In the genomic region with DNA sequence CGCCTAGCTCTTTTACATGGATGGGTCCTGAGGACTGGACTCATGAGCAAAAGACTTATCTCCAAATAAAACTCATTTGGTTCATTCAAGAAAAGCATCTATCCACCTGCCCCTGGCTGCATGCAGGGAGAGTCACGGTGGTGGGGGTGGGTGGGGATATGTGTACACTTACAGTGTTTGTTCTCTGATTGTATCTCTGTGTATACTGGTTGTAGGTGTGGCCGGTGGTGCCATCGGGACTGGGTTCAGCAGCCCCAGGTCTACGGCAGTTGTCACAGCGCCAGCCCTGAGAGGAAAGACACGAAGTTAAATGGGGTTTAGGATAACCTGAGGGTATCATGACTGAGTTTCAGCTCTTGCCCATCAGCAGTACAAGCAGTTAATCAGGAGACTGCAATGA, we compare ENCODE assay signal across 21 mouse cellular contexts.
"Had no signal": no experiment of that assay in that cellular context is flagged by ENCODE, and none has a peak within 500 bp of the region (broad histone marks: within the 10 kb centered on the region; RNA-seq: fewer than 3 reads in every experiment).

No protein-coding gene starts in this region.

- H3K4me3 ChIP-seq: layer of hippocampus, adult 2 months; left cerebral cortex, adult 2 months; liver, embryonic 13.5 days; neural tube, embryonic 12.5 days; neural tube, embryonic 15.5 days had no signal

- ATAC-seq: inflammation-experienced regulatory T-cells, adult 6 months; intestine, embryonic 16.5 days had no signal

- DNase-seq: kidney, adult 18-20 months; kidney, adult 9 months; kidney, postnatal 25 days; layer of hippocampus, adult 9-11 months; layer of hippocampus, postnatal 36 days; liver, embryonic 13.5 days; lung, adult 2 months; lung, postnatal 14 days; lung, postnatal 4 days; midbrain, embryonic 14.5 days; right cerebral cortex, adult 18-20 months; right cerebral cortex, postnatal 14 days; right cerebral cortex, postnatal 4 days; thymus, postnatal 36 days had no signal

- H3K4me1 ChIP-seq: liver, embryonic 13.5 days; neural tube, embryonic 12.5 days; neural tube, embryonic 15.5 days had no signal

- H3K9ac ChIP-seq: liver, embryonic 13.5 days; neural tube, embryonic 12.5 days; neural tube, embryonic 15.5 days had no signal

- H3K27ac ChIP-seq: layer of hippocampus, adult 2 months; left cerebral cortex, adult 2 months; liver, embryonic 13.5 days; neural tube, embryonic 12.5 days; neural tube, embryonic 15.5 days had no signal

- H3K27me3 ChIP-seq: liver, embryonic 13.5 days; neural tube, embryonic 12.5 days; neural tube, embryonic 15.5 days had no signal

- H3K9me3 ChIP-seq: liver, embryonic 13.5 days; neural tube, embryonic 12.5 days had no signal

- H3K4me2 ChIP-seq: liver, embryonic 13.5 days; midbrain, embryonic 11.5 days; neural tube, embryonic 12.5 days; neural tube, embryonic 15.5 days had no signal
